Comparison of ENCODE assay signal across 27 mouse cellular contexts in genomic region chr4:120586986-120587385, GRCm38 (mm10). TPM values are rescaled to one million over a fixed set of nuclear protein-coding genes. Genes with fewer than 3 reads are reported as not detected.
DNase-seq lines count a peak whose midpoint lies in the region; ATAC-seq and TF ChIP-seq lines count a peak whose summit lies in the region.
"Had no signal": no experiment of that assay in that cellular context is flagged by ENCODE, and none has a peak within 500 bp of the region (broad histone marks: within the 10 kb centered on the region; RNA-seq: fewer than 3 reads in every experiment).

No protein-coding gene starts in this region.

- no peaks in the 10 kb centered on the region for H3K9me3 ChIP-seq in forebrain, embryonic 14.5 days (replicated peaks; ENCODE audit: control insufficient read depth, low read length)
- H3K9me3 ChIP-seq in forebrain, embryonic 13.5 days (replicated peaks): no peaks in the 10 kb centered on the region
- H3K9me3 ChIP-seq: embryonic facial prominence, embryonic 13.5 days; embryonic facial prominence, embryonic 15.5 days; forebrain, embryonic 10.5 days; forebrain, embryonic 12.5 days had no signal

- H3K36me3 ChIP-seq in forebrain, embryonic 14.5 days (ENCODE audit: control insufficient read depth, insufficient read depth, low read length): no peaks in the 10 kb centered on the region
- H3K36me3 ChIP-seq in forebrain, embryonic 13.5 days (ENCODE audit: poor library complexity, severe bottlenecking): no peaks in the 10 kb centered on the region
- H3K36me3 ChIP-seq: embryonic facial prominence, embryonic 13.5 days; embryonic facial prominence, embryonic 15.5 days; forebrain, embryonic 10.5 days; forebrain, embryonic 12.5 days had no signal

- DNase-seq in forebrain, embryonic 14.5 days (ENCODE audit: low spot score): peak; percentile 72
- DNase-seq in A20 (ENCODE audit: low read depth, low spot score): peak; percentile 20
- peak; percentile 74 for DNase-seq in brain, embryonic 14.5 days (ENCODE audit: low read depth)
- no peak for DNase-seq in right cerebral cortex, postnatal 4 days
- no peak for DNase-seq in right cerebral cortex, postnatal 10 days (ENCODE audit: low spot score in 2 of 2)
- DNase-seq: adrenal gland, adult 8-10 months; adrenal gland, postnatal 14 days; adrenal gland, postnatal 36 days; cerebellum, adult 11 months; cerebellum, adult 18-20 months; cerebellum, adult 8-10 months; cerebellum, adult 9-11 months; cerebellum, postnatal 14 days; cerebellum, postnatal 36 days; embryo, embryonic 11 days had no signal

- ATAC-seq in forebrain, embryonic 14.5 days: no peak
- ATAC-seq in forebrain, embryonic 13.5 days: no peak
- ATAC-seq: activated CD4-positive, CD25-positive, alpha-beta regulatory T cell, adult 4 months; forebrain, embryonic 16.5 days; Patski had no signal

- H3K4me3 ChIP-seq in forebrain, embryonic 14.5 days (ENCODE audit: low read depth, low read length): no peak overlapping the region
- H3K4me3 ChIP-seq in forebrain, embryonic 13.5 days: no peak overlapping the region
- H3K4me3 ChIP-seq: embryonic facial prominence, embryonic 13.5 days; embryonic facial prominence, embryonic 15.5 days; erythroblast, embryonic 14.5 days; forebrain, embryonic 10.5 days; forebrain, embryonic 12.5 days had no signal

- H3K27me3 ChIP-seq in forebrain, embryonic 14.5 days (replicated peaks; ENCODE audit: control insufficient read depth, insufficient read depth, low read length): peaks cover 3% of the 10 kb centered on the region; the same call in 1 of the 2 replicates
- peaks cover 21% of the 10 kb centered on the region for H3K27me3 ChIP-seq in forebrain, embryonic 13.5 days
- H3K27me3 ChIP-seq: Patski had no signal

- H3K27ac ChIP-seq in forebrain, embryonic 14.5 days (ENCODE audit: low read depth, low read length): no peak overlapping the region
- no peak overlapping the region; the same call in 1 of the 2 replicates for H3K27ac ChIP-seq in forebrain, embryonic 13.5 days
- H3K27ac ChIP-seq: embryonic facial prominence, embryonic 13.5 days; embryonic facial prominence, embryonic 15.5 days; forebrain, embryonic 10.5 days; forebrain, embryonic 12.5 days had no signal

- no peak overlapping the region for H3K9ac ChIP-seq in forebrain, embryonic 14.5 days (ENCODE audit: low read length)
- no peak overlapping the region for H3K9ac ChIP-seq in forebrain, embryonic 13.5 days
- H3K9ac ChIP-seq: embryonic facial prominence, embryonic 13.5 days; embryonic facial prominence, embryonic 15.5 days; forebrain, embryonic 12.5 days had no signal

- no peak overlapping the region for H3K4me2 ChIP-seq in forebrain, embryonic 14.5 days (ENCODE audit: low read length)
- no peak overlapping the region for H3K4me2 ChIP-seq in forebrain, embryonic 13.5 days
- H3K4me2 ChIP-seq: embryonic facial prominence, embryonic 13.5 days; embryonic facial prominence, embryonic 15.5 days; forebrain, embryonic 12.5 days had no signal

- no peaks in the 10 kb centered on the region for H3K4me1 ChIP-seq in forebrain, embryonic 14.5 days (ENCODE audit: control insufficient read depth, insufficient read depth, low read length)
- 0 out of 2 replicates have a peak, but pooled peaks cover 4% of the 10 kb centered on the region for H3K4me1 ChIP-seq in forebrain, embryonic 13.5 days
- H3K4me1 ChIP-seq: embryonic facial prominence, embryonic 15.5 days had no signal

- TF ChIP-seq CTCF in brain, embryonic 14.5 days (IDR thresholded peaks at IDR 0.05; ENCODE audit: borderline replicate concordance, extremely low read depth, insufficient read depth, insufficient read length): no peak

- no peak for TF ChIP-seq POLR2A in brain, embryonic 14.5 days (IDR thresholded peaks at IDR 0.05; ENCODE audit: borderline replicate concordance, extremely low read depth, insufficient read depth, insufficient read length, poor library complexity, severe bottlenecking)

- 9% methylated on average over 1 of the region's 1 CpGs for WGBS in forebrain, embryonic 14.5 days
- WGBS in forebrain, embryonic 13.5 days: 38% methylated on average over 1 of the region's 1 CpGs

RNA-seq across cellular contexts. Expression of gene Gm8439, which starts 1.6 kb away (rescaled TPM):
- polyA plus RNA-seq in forebrain, embryonic 14.5 days (2014; fragmentation: Nextera tagmentation; extraction: Ambion mirVana): not detected in 2 replicates
- not detected in 2 replicates for polyA plus RNA-seq in forebrain, embryonic 13.5 days (2015; fragmentation: Nextera tagmentation; extraction: Ambion mirVana)
- not detected in 2 replicates for polyA plus RNA-seq in brain, embryonic 14.5 days (2012; rRNA removed)
- polyA plus RNA-seq: activated CD4-positive, CD25-positive, alpha-beta regulatory T cell, adult 4 months; C2C12; embryonic facial prominence, embryonic 11.5 days; embryonic facial prominence, embryonic 13.5 days; embryonic facial prominence, embryonic 15.5 days; erythroblast, embryonic 14.5 days; forebrain, embryonic 10.5 days; forebrain, embryonic 12.5 days; forebrain, embryonic 16.5 days; frontal cortex, adult 2 months; Patski had no signal

RNA-seq across cellular contexts. Expression of gene Ctps, which starts 16.9 kb away (rescaled TPM):
- polyA plus RNA-seq in forebrain, embryonic 14.5 days (2014; fragmentation: Nextera tagmentation; extraction: Ambion mirVana): 108 and 115 TPM in 2 replicates
- polyA plus RNA-seq in forebrain, embryonic 13.5 days (2015; fragmentation: Nextera tagmentation; extraction: Ambion mirVana): 107 and 114 TPM in 2 replicates
- polyA plus RNA-seq in brain, embryonic 14.5 days (2012; rRNA removed): 42.5 and 46.7 TPM in 2 replicates

RNA-seq across cellular contexts. Expression of gene Slfnl1, which starts 55.0 kb away (rescaled TPM):
- polyA plus RNA-seq in forebrain, embryonic 14.5 days (2014; fragmentation: Nextera tagmentation; extraction: Ambion mirVana): not detected in 2 replicates
- polyA plus RNA-seq in forebrain, embryonic 13.5 days (2015; fragmentation: Nextera tagmentation; extraction: Ambion mirVana): not detected in 2 replicates
- 0.10 and 0.18 TPM in 2 replicates for polyA plus RNA-seq in brain, embryonic 14.5 days (2012; rRNA removed)
- polyA plus RNA-seq: activated CD4-positive, CD25-positive, alpha-beta regulatory T cell, adult 4 months; embryonic facial prominence, embryonic 11.5 days; embryonic facial prominence, embryonic 13.5 days; erythroblast, embryonic 14.5 days; forebrain, embryonic 10.5 days; forebrain, embryonic 12.5 days; forebrain, embryonic 16.5 days had no signal

Comparison
In these comparisons a context has a peak if more than half of its experiments do, and no peak if none do; other contexts are left out.
1. DNase-seq: peak in forebrain, embryonic 14.5 days (single experiment), A20 (single experiment) and brain, embryonic 14.5 days (single experiment); none in right cerebral cortex, postnatal 4 days (single experiment) and right cerebral cortex, postnatal 10 days (0 of 2).